Mouse (Mus musculus) spleen, postnatal 14 days (tissue): ENCODE measurements around the gene Asah2.
"Not testable (repeated sequence)": the region's sequence is repeated elsewhere in the genome, so short reads cannot be mapped to it uniquely, and the experiment has no call there.

ENCODE experiments used
- DNase-seq, 2 experiments: peaks; one replicate each; pipeline ENCODE4 v3.0.0; 2021 to 2022; ENCODE audit warnings: low spot score in 2 of 2

The Asah2 gene

GRCm38 (mm10) chr19:32107771-32108306 lies at the start of gene Asah2:
Asah2 (minus strand) TSS chr19:32108211.
- peak; percentile 31 to 44 for DNase-seq

- DNase-seq, result no peak
These were observed 49.0 kb upstream of the Asah2 start for GRCm38 (mm10) chr19:32157045-32157444.

GRCm38 (mm10) chr19:32152529-32152928 lies 44.5 kb upstream of the Asah2 start:
- no peak for DNase-seq

GRCm38 (mm10) chr19:32148710-32149109 lies 40.7 kb upstream of the Asah2 start:
- no peak for DNase-seq

- no peak for DNase-seq
These were observed 34.4 kb upstream of the Asah2 start for GRCm38 (mm10) chr19:32142383-32142782.

- DNase-seq, result no peak
These were observed 30.5 kb upstream of the Asah2 start for GRCm38 (mm10) chr19:32138361-32139088.

- no peak for DNase-seq
These were observed 29.9 kb upstream of the Asah2 start for GRCm38 (mm10) chr19:32137904-32138303.

- no peak for DNase-seq
These were observed 29.0 kb upstream of the Asah2 start for GRCm38 (mm10) chr19:32136888-32137625.

- DNase-seq, result not testable (repeated sequence)
These were observed 23.9 kb upstream of the Asah2 start for GRCm38 (mm10) chr19:32131707-32132488.

GRCm38 (mm10) chr19:32129281-32129680 lies 21.3 kb upstream of the Asah2 start:
- no peak for DNase-seq

GRCm38 (mm10) chr19:32127180-32127850 lies 19.3 kb upstream of the Asah2 start:
- no peak for DNase-seq

- no peak for DNase-seq
These were observed 16.1 kb upstream of the Asah2 start for GRCm38 (mm10) chr19:32124155-32124554.

- DNase-seq, result no peak
These were observed 15.2 kb upstream of the Asah2 start for GRCm38 (mm10) chr19:32123196-32123595.

GRCm38 (mm10) chr19:32120798-32121197 lies 12.8 kb upstream of the Asah2 start:
- DNase-seq, result no peak

GRCm38 (mm10) chr19:32119666-32120065 lies 11.7 kb upstream of the Asah2 start:
- no peak for DNase-seq

GRCm38 (mm10) chr19:32118496-32118895 lies 10.5 kb upstream of the Asah2 start:
- DNase-seq, result no peak

GRCm38 (mm10) chr19:32117484-32118018 lies 9.5 kb upstream of the Asah2 start:
- DNase-seq, result peak in 1 of 2 experiments; percentile 10

GRCm38 (mm10) chr19:32111866-32112790 lies 4.1 kb upstream of the Asah2 start:
- no peak for DNase-seq

GRCm38 (mm10) chr19:32106750-32107149 lies 1.3 kb downstream of the Asah2 start:
- no peak for DNase-seq

GRCm38 (mm10) chr19:32104217-32104616 lies 3.8 kb downstream of the Asah2 start:
- no peak for DNase-seq
